Mouse (Mus musculus) kidney, adult 10 weeks (tissue): ENCODE results near the gene Mthfsl. TPM values are rescaled to one million over a fixed set of nuclear protein-coding genes. Genes with fewer than 3 reads are reported as not detected.

ENCODE experiments used
- polyA plus RNA-seq: library from polyadenylated mRNA; stranded (reverse); fragments of 350-450 nt; fragmentation: Illumina TruSeq; extraction: RNeasy Lipid Tissue Mini Kit (QIAGEN cat#74804); gene quantifications from one replicate; pipeline ENCODE4 v1.2.3, GENCODE M21; 2014; ENCODE audit warnings: low read depth, low replicate concordance

Mthfsl gene
- 77.6 TPM for polyA plus RNA-seq

DNA sequence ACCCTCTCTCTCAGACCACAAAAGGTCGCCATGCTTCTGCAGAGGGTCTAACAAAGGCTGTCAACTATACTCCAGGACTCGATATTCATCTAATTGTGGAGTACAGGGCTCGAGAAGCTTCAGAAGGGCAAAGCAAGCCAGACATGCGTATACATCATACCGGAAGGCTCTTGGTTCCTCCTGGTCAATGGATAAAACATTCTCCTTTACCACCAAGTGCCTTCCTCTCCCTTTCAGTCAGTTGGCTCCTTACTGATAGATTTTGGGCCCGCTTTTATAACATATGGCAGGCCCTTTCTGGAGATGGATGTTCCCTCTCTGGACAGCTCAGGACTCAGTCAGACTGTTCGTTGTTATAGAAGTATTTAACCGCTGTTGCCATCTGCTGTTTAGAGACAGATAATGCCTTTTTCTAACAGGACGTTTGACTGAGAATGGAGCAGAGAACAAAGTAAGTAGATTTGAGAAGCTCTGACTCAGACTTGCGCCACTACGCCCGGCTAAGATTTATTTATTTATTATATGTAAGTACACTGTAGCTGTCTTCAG lies at the start of gene Mthfsl:
Gene Mthfsl, minus strand, starts transcription at position 308 of the 549 bp plus-strand sequence.

DNA sequence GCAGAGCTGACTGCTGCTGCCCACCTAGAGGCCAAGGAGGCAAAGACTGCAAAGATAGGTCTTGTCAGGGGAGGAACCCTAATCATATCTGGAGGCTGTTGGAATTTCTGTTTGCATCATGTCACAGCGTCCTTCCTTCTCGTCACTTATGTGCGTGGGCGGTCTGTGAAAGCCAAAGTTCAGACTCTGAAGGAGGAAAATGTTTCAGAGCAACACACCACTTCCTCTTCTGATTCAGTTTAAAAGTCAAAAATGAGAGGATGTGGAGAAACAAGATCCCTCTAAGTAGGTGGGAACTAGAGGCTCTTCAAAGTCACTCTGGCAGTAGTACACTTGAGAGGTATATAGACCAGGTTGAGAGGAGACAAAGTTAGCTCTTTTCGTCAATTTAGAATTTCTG lies 11.6 kb upstream of the Mthfsl start, which contains the start of gene Bcl2a1d:
Gene Bcl2a1d, minus strand, starts transcription at position 187 of the 400 bp plus-strand sequence.

Other genes with a start within 250 kb of the Mthfsl start
- 165 TPM for gene Syncrip, start 237.7 kb downstream of the Mthfsl start, polyA plus RNA-seq
- 17.5 TPM for gene Zfp949, start 172.3 kb downstream of the Mthfsl start, polyA plus RNA-seq
- gene Trim43a, start 139.4 kb downstream of the Mthfsl start, polyA plus RNA-seq, result not detected
- 1.7 TPM for gene Bcl2a1d, start 11.6 kb upstream of the Mthfsl start, polyA plus RNA-seq
- gene Trim43c, start 118.9 kb upstream of the Mthfsl start, polyA plus RNA-seq, result not detected
- gene Bcl2a1a, start 236.6 kb upstream of the Mthfsl start, polyA plus RNA-seq, result 1.2 TPM